Mouse (Mus musculus) midbrain, embryonic 10.5 days (tissue): ENCODE measurements around the gene Pcsk5. TPM values are rescaled to one million over a fixed set of nuclear protein-coding genes. Genes with fewer than 3 reads are reported as not detected.

Experiments used
- DNase-seq: peaks from one replicate; pipeline ENCODE4 v3.0.0-alpha.2; 2017; ENCODE audit warnings: low spot score
- H3K27ac ChIP-seq: fragments of 300-500 bp; sonication (generic); replicated peaks from 2 replicates; pipeline ENCODE4 v1.5.1; 2016; ENCODE audit warnings: mild to moderate bottlenecking
- H3K27me3 ChIP-seq: fragments of 300-500 bp; sonication (generic); 2 replicates; pipeline ENCODE4 v1.6.1; 2016; ENCODE audit warnings: low read depth, mild to moderate bottlenecking; ENCODE audit not compliant: poor library complexity, severe bottlenecking
- H3K36me3 ChIP-seq: fragments of 300-500 bp; sonication (generic); 2 replicates; pipeline ENCODE4 v1.6.1; 2016; ENCODE audit warnings: mild to moderate bottlenecking, moderate library complexity
- H3K4me1 ChIP-seq: fragments of 300-500 bp; sonication (generic); 2 replicates; pipeline ENCODE4 v1.6.1; 2016
- H3K4me3 ChIP-seq: fragments of 300-500 bp; sonication (generic); 2 replicates; pipeline ENCODE4 v1.5.1; 2016; ENCODE audit warnings: mild to moderate bottlenecking, moderate library complexity
- H3K9me3 ChIP-seq: fragments of 300-500 bp; sonication (generic); replicated peaks from 2 replicates; pipeline ENCODE4 v1.6.1; 2016; ENCODE audit warnings: mild to moderate bottlenecking
- WGBS: fragments of 180-500 bp; shearing (Covaris S2); methylation state at CpG from one replicate; pipeline ENCODE4 v1.1.7; 2016; 5-methylcytosine and 5-hydroxymethylcytosine counted together
- polyA plus RNA-seq: library from polyadenylated mRNA; unstranded; fragments of >200 nt; fragmentation: Nextera tagmentation; extraction: Ambion mirVana; gene quantifications from 2 replicates; pipeline ENCODE4 v1.2.1, GENCODE M21; 2016

Gene Pcsk5
- polyA plus RNA-seq, 1 experiment from 2014 or later = 6.6 TPM

DNA sequence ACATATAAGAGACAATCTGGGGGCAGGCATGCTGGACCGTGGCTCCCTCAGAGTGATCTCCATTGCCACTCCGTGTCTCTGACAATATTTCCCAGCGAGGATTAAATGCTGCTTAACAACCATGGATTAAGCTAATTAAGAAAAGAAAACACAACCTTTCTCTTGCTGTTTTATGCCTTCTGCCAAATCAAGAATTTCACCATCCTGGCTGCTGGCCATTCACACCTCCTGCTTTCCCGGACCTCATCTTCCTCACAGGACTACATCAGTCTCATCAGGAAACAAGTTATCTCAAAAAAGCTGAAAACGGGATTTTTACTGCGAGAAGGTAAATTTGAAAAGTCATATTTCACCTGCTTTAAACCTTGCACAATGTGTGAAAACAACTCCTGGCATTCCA lies 175.2 kb downstream of the Pcsk5 start:
- Histone ChIP-seq H3K36me3 (no peaks in the 10 kb centered on the region), H3K27ac (no peak overlapping the region), H3K4me1 (no peaks in the 10 kb centered on the region), H3K4me3 (no peak overlapping the region), H3K9me3 (no peaks in the 10 kb centered on the region), H3K27me3 (no peaks in the 10 kb centered on the region)
- 80% methylated on average over 6 of the region's 6 CpGs for WGBS
- no peak for DNase-seq

- Histone ChIP-seq H3K4me1 (no peaks in the 10 kb centered on the region), H3K36me3 (no peaks in the 10 kb centered on the region), H3K27me3 (no peaks in the 10 kb centered on the region), H3K9me3 (no peaks in the 10 kb centered on the region), H3K27ac (no peak overlapping the region), H3K4me3 (no peak overlapping the region)
- 76% methylated on average over 3 of the region's 3 CpGs for WGBS
- no peak for DNase-seq
Observed at GRCm38 (mm10) chr19:17659321-17659720, 178.1 kb downstream of the Pcsk5 start.

DNA sequence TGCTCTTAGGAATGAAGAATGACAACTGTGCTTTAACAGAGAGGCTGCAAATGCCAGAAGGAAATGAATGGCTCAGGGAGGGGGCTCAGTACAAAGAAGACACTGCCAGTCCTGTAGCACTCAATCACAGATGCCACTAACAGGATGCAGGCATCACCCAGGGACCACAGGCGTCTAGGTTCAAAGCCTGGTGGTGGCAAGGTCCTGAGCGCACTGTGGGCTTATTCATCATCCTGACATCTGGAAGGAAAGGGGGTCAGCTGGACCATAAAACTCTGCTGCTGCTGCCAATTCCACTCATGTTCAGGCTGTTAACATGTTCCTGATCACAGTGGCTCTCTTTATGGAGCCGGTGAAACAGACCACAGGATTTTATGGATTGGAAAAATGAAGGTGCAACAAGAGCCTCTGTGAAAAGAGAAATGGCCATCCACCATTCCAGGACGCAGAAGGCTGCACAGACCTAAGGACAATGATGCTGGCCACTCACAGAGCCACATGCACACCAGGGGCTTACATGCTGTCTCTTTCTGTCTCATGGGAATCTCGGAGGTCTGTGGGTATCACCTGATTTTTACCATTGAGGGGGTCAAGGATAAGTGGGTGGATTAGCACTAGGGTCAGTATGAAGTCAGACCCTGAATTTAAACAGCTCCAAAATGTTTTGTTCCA lies 186.5 kb downstream of the Pcsk5 start:
- Histone ChIP-seq H3K27ac (no peak overlapping the region), H3K9me3 (no peaks in the 10 kb centered on the region), H3K36me3 (no peaks in the 10 kb centered on the region), H3K27me3 (no peaks in the 10 kb centered on the region), H3K4me3 (no peak overlapping the region), H3K4me1 (peaks cover 10% of the 10 kb centered on the region)
- 80% methylated on average over 5 of the region's 5 CpGs for WGBS
- no peak for DNase-seq

DNA sequence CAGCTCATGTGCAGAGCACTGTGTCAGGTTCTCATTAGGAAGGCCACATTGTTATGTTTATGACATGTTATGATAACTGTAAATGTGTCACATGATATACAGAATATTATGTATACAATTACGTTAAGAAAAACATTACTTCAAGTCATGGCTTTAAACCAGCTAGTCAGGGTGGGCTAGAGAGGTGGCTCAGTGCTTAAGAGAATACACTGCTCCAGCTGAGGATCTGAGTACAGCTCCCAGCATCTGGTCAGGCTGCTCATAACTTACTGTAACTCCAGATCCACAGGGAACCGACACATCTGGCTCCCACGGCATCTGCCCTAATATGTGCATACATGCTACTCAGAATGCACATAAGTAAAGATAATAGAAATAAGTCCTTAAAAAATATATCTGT lies 187.5 kb downstream of the Pcsk5 start:
- DNase-seq = no peak
- H3K4me1 ChIP-seq = peaks cover 10% of the 10 kb centered on the region
- WGBS = 91% methylated on average over 3 of the region's 3 CpGs
- H3K27me3 ChIP-seq = no peaks in the 10 kb centered on the region
- H3K27ac ChIP-seq = no peak overlapping the region
- no peaks in the 10 kb centered on the region for H3K9me3 ChIP-seq
- no peak overlapping the region for H3K4me3 ChIP-seq
- H3K36me3 ChIP-seq = no peaks in the 10 kb centered on the region

DNA sequence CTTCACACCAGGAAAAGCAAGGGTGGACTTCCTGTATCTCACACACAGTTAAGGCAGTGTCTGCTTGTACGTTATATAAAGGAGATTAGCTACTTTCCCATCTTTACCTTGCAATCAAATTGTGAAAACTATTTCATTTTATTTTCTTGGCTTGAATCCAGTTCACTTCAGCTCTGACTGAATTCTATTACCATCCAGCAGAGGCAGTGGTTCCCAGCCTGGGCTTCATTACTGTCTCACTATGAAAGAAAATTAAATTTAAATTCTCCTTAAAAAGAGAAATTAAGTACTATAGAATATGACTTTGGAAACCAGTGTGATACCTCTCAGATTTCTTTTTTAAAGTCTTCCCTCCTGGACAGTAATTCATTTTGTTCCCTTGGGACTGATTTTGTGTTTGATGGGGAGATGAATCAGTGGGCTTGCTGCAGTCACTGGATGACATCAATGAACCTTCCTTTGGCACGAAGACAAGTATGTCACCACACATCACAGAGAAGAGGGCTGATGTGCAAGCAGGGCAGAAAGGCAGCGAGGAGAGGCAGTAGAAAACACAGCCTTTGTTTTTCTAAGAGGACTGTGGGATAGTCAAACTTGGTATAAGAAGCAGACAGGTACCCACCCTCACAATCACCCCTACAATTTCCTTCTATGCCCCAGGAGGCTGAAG lies 194.2 kb downstream of the Pcsk5 start:
- no peaks in the 10 kb centered on the region for H3K36me3 ChIP-seq
- no peak overlapping the region for H3K27ac ChIP-seq
- DNase-seq = no peak
- H3K4me1 ChIP-seq = no peaks in the 10 kb centered on the region
- H3K9me3 ChIP-seq = no peaks in the 10 kb centered on the region
- 76% methylated on average over 3 of the region's 3 CpGs for WGBS
- H3K27me3 ChIP-seq = no peaks in the 10 kb centered on the region
- H3K4me3 ChIP-seq = no peak overlapping the region

- H3K4me1 ChIP-seq = no peaks in the 10 kb centered on the region
- WGBS = 84% methylated on average over 6 of the region's 6 CpGs
- no peak overlapping the region for H3K27ac ChIP-seq
- H3K9me3 ChIP-seq = no peaks in the 10 kb centered on the region
- H3K27me3 ChIP-seq = no peaks in the 10 kb centered on the region
- H3K4me3 ChIP-seq = no peak overlapping the region
- no peaks in the 10 kb centered on the region for H3K36me3 ChIP-seq
- DNase-seq = no peak
Observed at GRCm38 (mm10) chr19:17635984-17636383, 201.4 kb downstream of the Pcsk5 start.

- H3K4me1 ChIP-seq = no peaks in the 10 kb centered on the region
- H3K4me3 ChIP-seq = no peak overlapping the region
- DNase-seq = no peak
- H3K9me3 ChIP-seq = no peaks in the 10 kb centered on the region
- no peaks in the 10 kb centered on the region for H3K36me3 ChIP-seq
- 82% methylated on average over 4 of the region's 4 CpGs for WGBS
- no peaks in the 10 kb centered on the region for H3K27me3 ChIP-seq
- no peak overlapping the region for H3K27ac ChIP-seq
Observed at GRCm38 (mm10) chr19:17615646-17616045, 221.8 kb downstream of the Pcsk5 start.

DNA sequence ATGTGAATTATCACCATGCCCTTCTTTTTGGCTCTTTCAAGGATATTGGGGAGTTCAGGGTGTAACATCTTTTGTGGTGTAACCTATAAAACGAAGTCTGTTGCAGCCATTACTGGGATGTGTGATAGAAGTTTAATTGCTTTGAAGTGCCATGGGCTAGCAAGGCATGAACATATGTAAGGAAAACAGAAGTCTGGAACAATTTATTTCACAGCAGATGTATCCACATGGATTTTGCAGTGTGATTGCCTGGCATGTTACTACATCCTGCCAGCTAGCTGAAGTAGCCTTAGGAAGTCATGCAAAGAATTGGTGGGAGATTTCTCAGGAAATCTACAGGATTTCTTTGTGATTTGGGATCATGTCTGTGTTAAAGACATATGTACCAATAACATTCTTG lies 230.9 kb downstream of the Pcsk5 start:
- H3K27me3 ChIP-seq = no peaks in the 10 kb centered on the region
- 70% methylated on average over 1 of the region's 1 CpGs for WGBS
- DNase-seq = no peak
- no peak overlapping the region for H3K27ac ChIP-seq
- H3K4me1 ChIP-seq = no peaks in the 10 kb centered on the region
- no peaks in the 10 kb centered on the region for H3K36me3 ChIP-seq
- no peaks in the 10 kb centered on the region for H3K9me3 ChIP-seq
- H3K4me3 ChIP-seq = no peak overlapping the region

GRCm38 (mm10) chr19:17606093-17606492 lies 231.3 kb downstream of the Pcsk5 start:
- Histone ChIP-seq H3K4me3 (no peak overlapping the region), H3K9me3 (no peaks in the 10 kb centered on the region), H3K36me3 (no peaks in the 10 kb centered on the region), H3K27ac (no peak overlapping the region), H3K27me3 (no peaks in the 10 kb centered on the region), H3K4me1 (no peaks in the 10 kb centered on the region)
- 86% methylated on average over 2 of the region's 2 CpGs for WGBS
- no peak for DNase-seq

GRCm38 (mm10) chr19:17603322-17603721 lies 234.1 kb downstream of the Pcsk5 start:
- Histone ChIP-seq H3K27me3 (no peaks in the 10 kb centered on the region), H3K27ac (no peak overlapping the region), H3K9me3 (no peaks in the 10 kb centered on the region), H3K4me1 (no peaks in the 10 kb centered on the region), H3K36me3 (no peaks in the 10 kb centered on the region), H3K4me3 (no peak overlapping the region)
- DNase-seq = no peak
- WGBS = 76% methylated on average over 3 of the region's 3 CpGs

GRCm38 (mm10) chr19:17600347-17600746 lies 237.1 kb downstream of the Pcsk5 start:
- H3K27ac ChIP-seq = no peak overlapping the region
- no peaks in the 10 kb centered on the region for H3K4me1 ChIP-seq
- H3K36me3 ChIP-seq = no peaks in the 10 kb centered on the region
- H3K4me3 ChIP-seq = no peak overlapping the region
- no peaks in the 10 kb centered on the region for H3K27me3 ChIP-seq
- no peaks in the 10 kb centered on the region for H3K9me3 ChIP-seq
- no peak for DNase-seq
- 88% methylated on average over 2 of the region's 2 CpGs for WGBS

DNA sequence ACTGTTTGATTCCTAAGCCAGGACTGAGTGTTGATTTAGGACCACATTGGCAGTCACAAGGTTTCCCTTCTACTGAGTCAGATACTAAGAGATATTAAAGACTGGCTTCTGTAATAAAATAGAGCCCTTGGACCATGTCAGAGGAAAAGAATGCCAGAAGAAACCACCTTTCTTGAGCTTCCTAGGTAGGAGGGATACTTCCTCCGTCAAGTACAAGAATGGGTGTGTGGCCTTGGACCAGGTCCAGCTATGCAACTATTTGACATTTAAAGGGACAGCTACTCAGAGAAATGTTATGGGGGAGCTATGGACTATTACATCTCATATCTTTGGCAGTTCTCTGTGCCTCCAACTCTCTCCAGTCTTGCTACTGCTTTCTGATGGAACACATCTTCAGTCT lies 244.6 kb downstream of the Pcsk5 start:
- Histone ChIP-seq H3K9me3 (no peaks in the 10 kb centered on the region), H3K36me3 (no peaks in the 10 kb centered on the region), H3K27ac (no peak overlapping the region), H3K27me3 (no peaks in the 10 kb centered on the region), H3K4me3 (no peak overlapping the region), H3K4me1 (peaks cover 5% of the 10 kb centered on the region; the same call in 1 of the 2 replicates)
- no peak for DNase-seq
- 84% methylated on average over 1 of the region's 1 CpGs for WGBS

DNA sequence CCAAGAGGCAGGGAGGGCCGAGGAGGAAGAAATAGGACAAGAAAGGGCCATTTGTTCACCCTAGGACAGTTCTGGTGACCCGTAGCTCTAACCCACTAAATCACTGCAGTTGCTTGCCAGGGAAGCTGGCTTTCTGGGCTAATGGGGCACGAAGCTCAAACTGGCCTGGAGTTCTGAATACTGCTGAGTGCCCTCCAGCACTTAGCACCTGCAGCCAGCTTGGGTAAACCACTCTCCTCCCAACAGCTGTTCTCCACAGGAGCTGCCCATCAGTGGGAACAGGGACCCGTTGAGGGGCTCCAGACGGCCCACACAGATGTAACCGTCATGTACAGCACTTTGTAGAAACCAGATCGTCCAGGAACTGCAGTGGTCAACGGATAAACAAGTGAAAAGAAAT lies 246.1 kb downstream of the Pcsk5 start:
- no peaks in the 10 kb centered on the region for H3K9me3 ChIP-seq
- H3K4me1 ChIP-seq = peaks cover 5% of the 10 kb centered on the region; the same call in 1 of the 2 replicates
- WGBS = 58% methylated on average over 8 of the region's 8 CpGs
- peak overlapping the region; percentile 52; the same call in 1 of the 2 replicates for H3K27ac ChIP-seq
- no peaks in the 10 kb centered on the region for H3K27me3 ChIP-seq
- H3K4me3 ChIP-seq = no peak overlapping the region
- no peaks in the 10 kb centered on the region for H3K36me3 ChIP-seq
- peak; percentile 16 for DNase-seq
